Mouse (Mus musculus) liver, embryonic 14.5 days (tissue): ENCODE results near the gene Ifne. TPM values are rescaled to one million over a fixed set of nuclear protein-coding genes. Genes with fewer than 3 reads are reported as not detected.

Experiments used
- ATAC-seq: fragments of 200-750 bp; cut with Nextera tagmentation; 2 replicates; pipeline ENCODE4 v1.8.0; 2017; ENCODE audit warnings: moderate number of reproducible peaks, mild to moderate bottlenecking, moderate library complexity; ENCODE audit not compliant: insufficient read depth
- DNase-seq, 3 experiments: peaks; one replicate each; pipeline ENCODE4 v3.0.0-alpha.2; 2012 to 2013; ENCODE audit warnings: low read depth in 3 of 3, low spot score in 3 of 3
- H3K27ac ChIP-seq: fragments of 300-500 bp; sonication (generic); 2 replicates; pipeline ENCODE4 v1.5.1; 2014; ENCODE audit warnings: moderate library complexity, mild to moderate bottlenecking, control low read depth, inconsistent platforms
- H3K27me3 ChIP-seq: fragments of 300-500 bp; sonication (generic); 2 replicates; pipeline ENCODE4 v1.6.1; 2014; ENCODE audit warnings: mild to moderate bottlenecking, low read length, moderate library complexity; ENCODE audit not compliant: control insufficient read depth, insufficient read depth
- H3K36me3 ChIP-seq: fragments of 300-500 bp; sonication (generic); replicated peaks from 2 replicates; pipeline ENCODE4 v1.6.1; 2014; ENCODE audit warnings: low read depth; ENCODE audit not compliant: control insufficient read depth, insufficient read depth
- H3K4me1 ChIP-seq, 2 experiments: fragments of 200-500 bp in 1 of 2; fragments of 300-500 bp in 1 of 2; sonication (generic) in 1 of 2; replicated peaks; 2 replicates each; pipeline ENCODE4 v1.6.1; 2012 to 2014; ENCODE audit warnings: antibody characterized with exemption in 1 of 2, inconsistent platforms in 1 of 2, low read length in 1 of 2; ENCODE audit not compliant: control insufficient read depth in 2 of 2, insufficient read depth in 2 of 2
- H3K4me2 ChIP-seq: fragments of 300-500 bp; sonication (generic); 2 replicates; pipeline ENCODE4 v1.6.1; 2014; ENCODE audit warnings: low read depth, mild to moderate bottlenecking, control low read depth, moderate library complexity
- H3K4me3 ChIP-seq, 2 experiments: fragments of 200-500 bp in 1 of 2; fragments of 300-500 bp in 1 of 2; sonication (generic) in 1 of 2; 2 replicates each; pipeline ENCODE4 v1.5.1; 2012 to 2014; ENCODE audit warnings: low read depth in 2 of 2, low read length in 2 of 2, mild to moderate bottlenecking in 2 of 2, control low read depth in 1 of 2, inconsistent platforms in 1 of 2, moderate library complexity in 1 of 2; ENCODE audit not compliant: insufficient read depth in 1 of 2
- H3K9ac ChIP-seq: fragments of 300-500 bp; sonication (generic); replicated peaks from 2 replicates; pipeline ENCODE4 v1.6.1; 2014; ENCODE audit warnings: mild to moderate bottlenecking, control low read depth, moderate library complexity
- H3K9me3 ChIP-seq: fragments of 300-500 bp; sonication (generic); 2 replicates; pipeline ENCODE4 v1.6.1; 2016; ENCODE audit warnings: low read length, mixed read lengths; ENCODE audit not compliant: control insufficient read depth
- CTCF ChIP-seq: IDR thresholded peaks from 2 replicates; pipeline ENCODE4 v1.5.1; 2016; ENCODE audit warnings: antibody characterized with exemption, low read depth, control low read depth
- EP300 ChIP-seq: IDR thresholded peaks from 2 replicates; pipeline ENCODE4 v1.6.1; 2016; ENCODE audit warnings: antibody characterized with exemption, low read depth
- WGBS: fragments of 180-500 bp; shearing (Covaris S2); extraction: QIAGEN DNeasy Blood & Tissue Kit; methylation state at CpG from one replicate; pipeline ENCODE4 v1.1.7; 2014; ENCODE audit not compliant: insufficient replicate concordance; 5-methylcytosine and 5-hydroxymethylcytosine counted together
- polyA plus RNA-seq, 2 experiments: library from polyadenylated mRNA; depleted of rRNA in 1 of 2; stranded (reverse) in 1 of 2; unstranded in 1 of 2; fragments of >200 nt; fragmentation: Nextera tagmentation in 1 of 2; extraction: Ambion mirVana in 1 of 2; gene quantifications; 2 replicates each; pipeline versions ENCODE4 v1.2.1 to v1.2.3; 2012 to 2014

Gene Ifne
- polyA plus RNA-seq, 2 experiments = not detected

- Histone ChIP-seq H3K27ac (no peak overlapping the region), H3K9me3 (no peaks in the 10 kb centered on the region), H3K27me3 (no peaks in the 10 kb centered on the region), H3K4me1 (no peaks in the 10 kb centered on the region), H3K4me2 (no peak overlapping the region), H3K9ac (no peak overlapping the region), H3K36me3 (no peaks in the 10 kb centered on the region), H3K4me3 (no peak overlapping the region)
- ATAC-seq = no peak
- no peak for DNase-seq
- TF ChIP-seq CTCF (no peak), EP300 (no peak)
These were observed 20.8 kb downstream of the Ifne start for GRCm38 (mm10) chr4:88859214-88859613.

GRCm38 (mm10) chr4:88851026-88851763, 28.8 kb downstream of the Ifne start:
- DNase-seq = no peak
- Histone ChIP-seq H3K4me2 (no peak overlapping the region), H3K4me1 (no peaks in the 10 kb centered on the region), H3K27me3 (no peaks in the 10 kb centered on the region), H3K9me3 (no peaks in the 10 kb centered on the region), H3K27ac (no peak overlapping the region), H3K4me3 (no peak overlapping the region), H3K9ac (no peak overlapping the region), H3K36me3 (no peaks in the 10 kb centered on the region)
- WGBS = 57% methylated on average over 4 of the region's 4 CpGs
- TF ChIP-seq CTCF = no peak
- no peak for TF ChIP-seq EP300
- no peak for ATAC-seq

GRCm38 (mm10) chr4:88849698-88850097, 30.3 kb downstream of the Ifne start, which contains the start of gene Ifna1:
Gene Ifna1 (plus strand): TSS chr4:88850087.
- TF ChIP-seq EP300 (no peak), CTCF (no peak)
- H3K36me3 ChIP-seq = no peaks in the 10 kb centered on the region
- H3K27me3 ChIP-seq = no peaks in the 10 kb centered on the region
- 18% methylated on average over 1 of the region's 1 CpGs for WGBS
- H3K9ac ChIP-seq = no peak within 1 kb of the TSS
- H3K4me3 ChIP-seq = no peak within 1 kb of the TSS
- no peak within 1 kb of the TSS for H3K4me2 ChIP-seq
- DNase-seq (no peak), ATAC-seq (no peak)
- H3K9me3 ChIP-seq = no peaks in the 10 kb centered on the region
- H3K27ac ChIP-seq = no peak within 1 kb of the TSS
- no peaks in the 10 kb centered on the region for H3K4me1 ChIP-seq

- 27% methylated on average over 2 of the region's 2 CpGs for WGBS
- Histone ChIP-seq H3K4me1 (no peaks in the 10 kb centered on the region), H3K4me3 (no peak overlapping the region), H3K9ac (no peak overlapping the region), H3K36me3 (no peaks in the 10 kb centered on the region), H3K27ac (no peak overlapping the region), H3K4me2 (no peak overlapping the region), H3K9me3 (no peaks in the 10 kb centered on the region), H3K27me3 (no peaks in the 10 kb centered on the region)
- DNase-seq (no peak), ATAC-seq (no peak)
- no peak; the same call in 1 of the 2 replicates for TF ChIP-seq CTCF
- no peak for TF ChIP-seq EP300
These were observed 34.7 kb downstream of the Ifne start for GRCm38 (mm10) chr4:88845334-88845733.

- Histone ChIP-seq H3K9ac (no peak within 1 kb of the TSS), H3K4me3 (no peak within 1 kb of the TSS), H3K27ac (no peak within 1 kb of the TSS), H3K27me3 (no peaks in the 10 kb centered on the region), H3K4me1 (no peaks in the 10 kb centered on the region), H3K36me3 (no peaks in the 10 kb centered on the region), H3K4me2 (no peak within 1 kb of the TSS), H3K9me3 (no peaks in the 10 kb centered on the region)
- no peak for TF ChIP-seq CTCF
- TF ChIP-seq EP300 = no peak
- no peak for ATAC-seq
- DNase-seq = no peak
- 35% methylated on average over 2 of the region's 2 CpGs for WGBS
These were observed 38.5 kb downstream of the Ifne start, which contains the start of gene Ifna4 for GRCm38 (mm10) chr4:88841438-88841911. Gene Ifna4 (plus strand): TSS chr4:88841861.
